Mouse (Mus musculus) intestine, embryonic 14.5 days (tissue): ENCODE data around the gene Ccdc57. TPM values are rescaled to one million over a fixed set of nuclear protein-coding genes. Genes with fewer than 3 reads are reported as not detected.
A peak's percentile ranks its signal among the peaks of the same experiment; 100 is the strongest.

Experiments
- ATAC-seq: fragments of 200-750 bp; cut with Nextera tagmentation; replicated peaks from 2 replicates; pipeline ENCODE4 v1.8.0; 2017; ENCODE audit warnings: low read depth, moderate number of reproducible peaks, moderate TSS enrichment, moderate library complexity; ENCODE audit not compliant: low FRiP score, low TSS enrichment
- DNase-seq: peaks from one replicate; pipeline ENCODE4 v3.0.0-alpha.2; 2018; ENCODE audit warnings: low spot score
- H3K27ac ChIP-seq: fragments of 300-500 bp; sonication (generic); 2 replicates; pipeline ENCODE4 v1.5.1; 2014; ENCODE audit warnings: low read depth, mild to moderate bottlenecking, control low read depth
- H3K27me3 ChIP-seq: fragments of 300-500 bp; sonication (generic); replicated peaks from 2 replicates; pipeline ENCODE4 v1.6.1; 2014; ENCODE audit warnings: low read length, control low read depth; ENCODE audit not compliant: control insufficient read depth, insufficient read depth
- H3K36me3 ChIP-seq: fragments of 300-500 bp; sonication (generic); 2 replicates; pipeline ENCODE4 v1.6.1; 2014; ENCODE audit warnings: low read length, control low read depth; ENCODE audit not compliant: control insufficient read depth, insufficient read depth
- H3K4me1 ChIP-seq: fragments of 300-500 bp; sonication (generic); replicated peaks from 2 replicates; pipeline ENCODE4 v1.6.1; 2014; ENCODE audit warnings: low read length, control low read depth, mixed read lengths; ENCODE audit not compliant: control insufficient read depth, insufficient read depth
- H3K4me2 ChIP-seq: fragments of 300-500 bp; sonication (generic); 2 replicates; pipeline ENCODE4 v1.6.1; 2014; ENCODE audit warnings: low read length
- H3K4me3 ChIP-seq: fragments of 300-500 bp; sonication (generic); 2 replicates; pipeline ENCODE4 v1.5.1; 2014; ENCODE audit warnings: low read depth, low read length, control low read depth, mixed read lengths
- H3K9ac ChIP-seq: fragments of 300-500 bp; sonication (generic); 2 replicates; pipeline ENCODE4 v1.6.1; 2014; ENCODE audit warnings: mild to moderate bottlenecking, low read length
- H3K9me3 ChIP-seq: fragments of 300-500 bp; sonication (generic); 2 replicates; pipeline ENCODE4 v1.6.1; 2016; ENCODE audit warnings: low read length, control low read depth; ENCODE audit not compliant: control insufficient read depth
- WGBS: fragments of 180-500 bp; shearing (Covaris S2); extraction: QIAGEN DNeasy Blood & Tissue Kit; methylation state at CpG from one replicate; pipeline ENCODE4 v1.1.7; 2014; 5-methylcytosine and 5-hydroxymethylcytosine counted together
- polyA plus RNA-seq: library from polyadenylated mRNA; unstranded; fragments of >200 nt; fragmentation: Nextera tagmentation; extraction: Ambion mirVana; gene quantifications from 2 replicates; pipeline ENCODE4 v1.2.1, GENCODE M21; 2014

The Ccdc57 gene
- polyA plus RNA-seq, 1 experiment from 2014 or later, result 5.9 TPM

DNA sequence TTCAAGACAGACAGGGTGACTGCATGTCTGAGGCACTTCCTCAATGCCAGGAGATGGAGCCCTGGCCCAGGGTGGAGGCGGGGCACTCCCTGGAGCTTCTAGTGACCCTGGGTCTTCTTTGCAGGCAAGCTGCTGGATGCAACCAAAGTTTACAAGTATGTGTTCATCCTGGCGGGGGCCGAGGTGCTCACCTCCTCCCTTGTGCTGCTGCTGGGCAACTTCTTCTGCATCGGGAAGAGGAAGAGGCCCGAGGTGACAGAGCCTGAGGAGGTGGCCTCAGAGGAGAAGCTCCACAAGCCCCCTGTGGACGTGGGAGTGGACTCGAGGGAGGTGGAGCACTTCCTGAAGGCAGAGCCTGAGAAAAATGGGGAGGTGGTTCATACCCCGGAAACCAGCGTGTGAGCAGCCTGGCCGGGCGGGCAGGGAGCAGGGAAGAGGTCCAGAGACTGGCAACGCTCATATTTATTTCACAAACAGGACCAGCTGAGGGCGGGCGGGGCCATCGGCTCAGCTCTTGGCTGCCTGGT is 25.1 kb upstream of the Ccdc57 start:
- peaks cover 68% of the 10 kb centered on the region for H3K36me3 ChIP-seq
- no peak for ATAC-seq
- H3K27ac ChIP-seq, result no peak overlapping the region
- no peak overlapping the region for H3K9ac ChIP-seq
- H3K4me2 ChIP-seq, result no peak overlapping the region
- H3K9me3 ChIP-seq, result no peaks in the 10 kb centered on the region
- no peak overlapping the region for H3K4me3 ChIP-seq
- no peak for DNase-seq
- no peaks in the 10 kb centered on the region for H3K27me3 ChIP-seq
- WGBS, result 62% methylated on average over 15 of the region's 15 CpGs
- H3K4me1 ChIP-seq, result no peaks in the 10 kb centered on the region

DNA sequence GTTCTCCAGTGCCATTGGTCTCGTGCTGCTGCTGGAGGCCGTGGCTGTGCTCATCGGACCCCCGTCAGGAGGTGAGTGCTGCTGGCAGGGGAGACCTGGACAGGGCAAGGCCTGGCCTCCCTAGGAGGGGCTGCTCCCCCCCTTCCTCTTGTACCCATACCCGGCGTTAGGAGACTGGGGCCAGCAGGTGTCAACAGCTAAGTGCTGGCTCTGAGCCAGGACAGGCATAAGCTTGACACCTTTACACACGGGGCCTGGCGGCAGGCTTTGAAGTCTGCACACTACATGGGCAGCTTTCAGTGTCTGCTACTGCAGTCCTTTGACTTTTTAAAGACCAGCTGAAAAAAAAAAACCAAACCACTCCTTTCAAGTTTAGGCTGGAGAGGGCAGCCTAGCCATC is 24.4 kb upstream of the Ccdc57 start:
- ATAC-seq, result no peak
- Histone ChIP-seq H3K36me3 (peaks cover 61% of the 10 kb centered on the region), H3K27me3 (no peaks in the 10 kb centered on the region), H3K27ac (no peak overlapping the region), H3K4me2 (no peak overlapping the region), H3K4me3 (no peak overlapping the region), H3K9me3 (no peaks in the 10 kb centered on the region), H3K4me1 (peaks cover 2% of the 10 kb centered on the region; the same call in 1 of the 2 replicates), H3K9ac (no peak overlapping the region)
- DNase-seq, result no peak
- WGBS, result 72% methylated on average over 8 of the region's 8 CpGs

- Histone ChIP-seq H3K27ac (no peak overlapping the region), H3K9ac (no peak overlapping the region), H3K4me2 (no peak overlapping the region), H3K4me1 (peaks cover 10% of the 10 kb centered on the region; the same call in 1 of the 2 replicates), H3K36me3 (peaks cover 47% of the 10 kb centered on the region), H3K27me3 (no peaks in the 10 kb centered on the region), H3K4me3 (no peak overlapping the region), H3K9me3 (no peaks in the 10 kb centered on the region)
- DNase-seq (no peak), ATAC-seq (no peak)
- WGBS, result 89% methylated on average over 8 of the region's 8 CpGs
These were observed 23.0 kb upstream of the Ccdc57 start for GRCm38 (mm10) chr11:120955701-120956100.

- no peak for DNase-seq
- H3K4me2 ChIP-seq, result no peak overlapping the region
- no peak for ATAC-seq
- no peak overlapping the region for H3K27ac ChIP-seq
- H3K36me3 ChIP-seq, result peaks cover 41% of the 10 kb centered on the region
- H3K4me3 ChIP-seq, result no peak overlapping the region
- 78% methylated on average over 5 of the region's 5 CpGs for WGBS
- no peaks in the 10 kb centered on the region for H3K27me3 ChIP-seq
- H3K9ac ChIP-seq, result no peak overlapping the region
- peaks cover 13% of the 10 kb centered on the region; the same call in 1 of the 2 replicates for H3K4me1 ChIP-seq
- no peaks in the 10 kb centered on the region for H3K9me3 ChIP-seq
These were observed 22.3 kb upstream of the Ccdc57 start for GRCm38 (mm10) chr11:120954936-120955335.

DNA sequence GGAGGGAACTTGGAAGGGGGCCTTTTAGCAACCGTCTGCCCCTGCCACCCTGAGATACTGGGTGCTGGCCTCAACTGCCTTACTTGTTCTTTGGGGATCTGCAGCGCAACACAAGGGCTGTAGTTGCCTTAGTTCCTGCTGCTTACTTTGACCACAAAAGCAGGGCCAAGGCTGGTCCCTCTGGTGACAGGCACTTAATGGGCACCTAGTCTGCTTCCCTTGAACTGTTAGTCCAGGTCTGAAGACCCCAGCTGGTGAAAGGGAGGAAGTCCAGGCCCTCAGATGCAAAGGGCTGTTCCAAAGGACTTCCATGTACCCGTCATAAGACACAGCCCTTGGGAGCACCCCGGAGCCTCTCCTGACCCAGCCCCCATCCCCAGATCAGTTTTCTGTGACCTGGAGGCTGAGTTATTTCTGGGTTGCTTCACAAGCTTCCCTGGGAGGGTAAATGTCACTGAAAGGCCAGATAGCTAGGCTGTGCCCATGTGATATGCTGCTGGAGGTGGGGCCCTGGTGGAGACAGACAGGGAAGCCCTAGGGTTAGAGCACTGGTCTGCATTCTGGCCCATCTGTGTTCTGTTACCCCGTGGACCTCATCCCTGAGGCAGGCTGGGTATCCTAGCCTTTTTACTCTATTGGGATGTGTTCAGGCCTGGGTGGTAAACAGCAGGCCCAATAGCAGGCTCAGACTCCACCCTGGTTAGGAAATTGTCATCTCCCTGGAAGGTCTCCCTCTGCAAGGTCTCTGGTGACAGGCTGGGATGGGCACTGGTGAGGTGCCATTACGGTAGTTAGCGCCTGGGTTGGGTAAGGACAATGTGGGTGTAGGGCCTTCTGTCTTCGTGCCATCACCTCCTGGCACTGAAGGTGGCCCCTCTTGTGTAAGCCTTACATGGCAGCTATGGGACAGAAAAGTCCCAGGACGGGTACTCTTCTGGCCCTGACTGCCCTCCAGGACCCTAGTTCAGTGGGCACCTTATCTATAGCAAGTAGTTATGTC is 19.4 kb upstream of the Ccdc57 start:
- H3K4me2 ChIP-seq, result peak overlapping the region; percentile 54
- peaks cover 20% of the 10 kb centered on the region for H3K4me1 ChIP-seq
- H3K9me3 ChIP-seq, result no peaks in the 10 kb centered on the region
- H3K27me3 ChIP-seq, result 0 out of 2 replicates have a peak, but pooled peaks cover 2% of the 10 kb centered on the region
- DNase-seq (no peak), ATAC-seq (no peak)
- whole genome bisulfite sequencing, result 78% methylated on average over 9 of the region's 9 CpGs
- no peak overlapping the region for H3K9ac ChIP-seq
- peak overlapping the region; percentile 19; the same call in 1 of the 2 replicates for H3K27ac ChIP-seq
- H3K36me3 ChIP-seq, result peaks cover 20% of the 10 kb centered on the region
- H3K4me3 ChIP-seq, result no peak overlapping the region; the same call in 1 of the 2 replicates

DNA sequence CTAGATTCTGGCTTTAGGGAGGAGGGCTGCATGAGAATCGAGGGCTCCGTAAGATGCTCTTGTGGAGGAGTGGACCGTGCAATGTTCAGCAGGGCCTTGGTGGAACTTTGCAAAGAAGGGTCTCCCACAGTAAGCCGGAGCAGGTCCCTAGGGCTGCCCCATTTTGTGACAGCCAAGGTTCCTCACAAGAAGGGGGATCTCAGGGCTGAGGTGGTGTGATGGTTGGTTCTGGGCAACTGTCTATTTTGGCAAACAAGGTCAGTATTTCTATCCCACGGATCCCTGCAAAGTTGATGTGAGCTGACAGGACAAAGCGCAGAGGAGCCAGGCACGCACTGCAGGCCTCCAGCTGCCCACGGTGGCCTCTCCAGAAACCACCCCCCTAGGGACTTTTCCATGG is 18.6 kb upstream of the Ccdc57 start:
- ATAC-seq, result no peak
- H3K4me2 ChIP-seq, result peak overlapping the region; percentile 54
- no peaks in the 10 kb centered on the region for H3K9me3 ChIP-seq
- peaks cover 20% of the 10 kb centered on the region for H3K4me1 ChIP-seq
- no peak for DNase-seq
- H3K27me3 ChIP-seq, result 0 out of 2 replicates have a peak, but pooled peaks cover 2% of the 10 kb centered on the region
- WGBS, result 23% methylated on average over 8 of the region's 8 CpGs
- 0 out of 2 replicates have a peak overlapping the region, but pooled peaks have one; percentile 37 for H3K9ac ChIP-seq
- peak overlapping the region; percentile 64 for H3K4me3 ChIP-seq
- H3K36me3 ChIP-seq, result peaks cover 12% of the 10 kb centered on the region
- H3K27ac ChIP-seq, result peak overlapping the region; percentile 19

GRCm38 (mm10) chr11:120950281-120951202 is 17.9 kb upstream of the Ccdc57 start:
- WGBS, result 4% methylated on average over 39 of the region's 39 CpGs
- DNase-seq, result peak; percentile 94
- Histone ChIP-seq H3K27ac (peak overlapping the region; percentile 61; the same call in 1 of the 2 replicates), H3K4me1 (peaks cover 20% of the 10 kb centered on the region), H3K36me3 (peaks cover 5% of the 10 kb centered on the region), H3K9ac (peak overlapping the region; percentile 61), H3K27me3 (0 out of 2 replicates have a peak, but pooled peaks cover 2% of the 10 kb centered on the region), H3K4me3 (peak overlapping the region; percentile 64), H3K4me2 (peak overlapping the region; percentile 54), H3K9me3 (no peaks in the 10 kb centered on the region)
- peak; percentile 85 for ATAC-seq

DNA sequence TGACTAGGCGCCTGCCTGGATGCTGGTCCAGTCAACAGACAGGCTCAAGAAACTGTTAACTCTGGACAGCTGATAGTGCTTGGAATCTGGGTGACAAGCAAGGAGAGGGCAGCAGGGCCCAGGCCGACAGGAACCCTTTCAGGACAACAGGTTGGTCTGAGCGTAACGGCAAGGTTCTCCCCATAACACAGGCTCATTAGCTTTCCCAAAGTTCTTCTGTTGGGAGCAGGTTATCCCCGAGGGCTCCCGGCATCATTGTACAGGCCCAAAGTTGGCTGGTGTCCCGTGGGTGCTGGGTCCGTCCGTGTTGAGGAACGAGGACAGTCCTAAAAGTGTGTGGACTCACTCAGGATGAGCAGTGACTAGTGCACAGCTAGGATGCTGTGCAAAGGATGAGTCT is 17.2 kb upstream of the Ccdc57 start:
- DNase-seq, result peak; percentile 66

More for the DNA sequence above, 17.2 kb upstream of the Ccdc57 start:
- WGBS, result 28% methylated on average over 10 of the region's 10 CpGs
- ATAC-seq, result no peak
- Histone ChIP-seq H3K9me3 (no peaks in the 10 kb centered on the region), H3K27me3 (0 out of 2 replicates have a peak, but pooled peaks cover 2% of the 10 kb centered on the region), H3K4me3 (peak overlapping the region; percentile 64), H3K4me1 (peaks cover 20% of the 10 kb centered on the region), H3K9ac (peak overlapping the region; percentile 61), H3K27ac (peak overlapping the region; percentile 48; the same call in 1 of the 2 replicates), H3K4me2 (peak overlapping the region; percentile 54), H3K36me3 (no peaks in the 10 kb centered on the region)
